Mouse (Mus musculus): ENCODE data around the gene Erc2. TPM values are rescaled to one million over a fixed set of nuclear protein-coding genes. Genes with fewer than 3 reads are reported as not detected.

The Erc2 gene
- polyA plus RNA-seq, 1 experiment from 2014 or later, result 13.7 TPM

DNA sequence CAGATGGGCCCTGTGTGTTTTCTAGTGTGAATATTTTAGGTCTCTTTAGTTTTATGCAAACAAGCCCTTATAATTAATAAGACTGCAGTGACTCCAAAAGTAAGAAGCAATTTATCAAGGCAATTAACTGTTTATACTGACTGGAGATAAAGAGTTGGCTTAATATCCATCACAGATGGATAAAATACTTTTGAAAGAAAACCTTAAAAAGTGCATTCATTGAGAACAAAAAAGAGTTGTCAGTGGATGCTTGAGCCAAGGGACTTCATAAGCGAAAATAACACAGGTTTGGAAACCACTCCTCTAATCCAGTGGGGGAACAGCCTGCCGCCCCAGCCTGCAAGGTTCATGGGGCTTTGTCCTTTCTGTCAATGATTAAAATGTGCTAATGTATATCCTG lies 891.9 kb downstream of the Erc2 start:
- Histone ChIP-seq H3K4me2 (peak overlapping the region; percentile 87), H3K9me3 (no peaks in the 10 kb centered on the region), H3K9ac (peak overlapping the region; percentile 100), H3K4me1 (peaks cover 49% of the 10 kb centered on the region), H3K27ac (peak overlapping the region; percentile 100), H3K27me3 (no peaks in the 10 kb centered on the region), H3K4me3 (peak overlapping the region; percentile 91), H3K36me3 (peaks cover 66% of the 10 kb centered on the region)
- 25% methylated on average over 2 of the region's 2 CpGs for WGBS
- ATAC-seq (ENCODE audit: insufficient number of reproducible peaks, insufficient read depth, low FRiP score, low TSS enrichment, low read depth), result no peak

DNA sequence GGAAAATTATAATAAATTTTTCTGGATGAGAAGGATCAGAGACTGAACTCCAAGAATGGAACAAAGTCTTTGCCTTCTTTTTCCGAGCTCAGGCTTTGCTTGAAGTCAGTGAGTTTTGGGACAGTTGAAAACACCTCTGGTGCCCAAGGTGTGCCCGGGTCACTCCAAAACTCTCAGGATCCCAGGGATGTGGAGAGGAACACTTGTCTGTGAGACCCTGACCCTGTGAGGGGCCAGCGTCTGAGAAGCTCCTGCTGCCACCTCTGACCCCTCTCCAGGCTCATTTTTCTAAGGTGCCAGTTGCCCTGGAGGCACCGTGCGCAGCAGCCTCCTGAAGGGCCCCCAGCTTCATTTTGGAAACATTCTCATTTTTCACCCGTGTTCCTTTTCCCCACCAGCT lies 893.1 kb downstream of the Erc2 start:
- Histone ChIP-seq H3K36me3 (peaks cover 73% of the 10 kb centered on the region), H3K4me2 (peak overlapping the region; percentile 87), H3K27ac (peak overlapping the region; percentile 100), H3K27me3 (no peaks in the 10 kb centered on the region), H3K4me1 (peaks cover 56% of the 10 kb centered on the region), H3K9ac (peak overlapping the region; percentile 100), H3K9me3 (no peaks in the 10 kb centered on the region), H3K4me3 (peak overlapping the region; percentile 91)
- ATAC-seq (ENCODE audit: insufficient number of reproducible peaks, insufficient read depth, low FRiP score, low TSS enrichment, low read depth), result no peak
- WGBS, result 32% methylated on average over 6 of the region's 6 CpGs

DNA sequence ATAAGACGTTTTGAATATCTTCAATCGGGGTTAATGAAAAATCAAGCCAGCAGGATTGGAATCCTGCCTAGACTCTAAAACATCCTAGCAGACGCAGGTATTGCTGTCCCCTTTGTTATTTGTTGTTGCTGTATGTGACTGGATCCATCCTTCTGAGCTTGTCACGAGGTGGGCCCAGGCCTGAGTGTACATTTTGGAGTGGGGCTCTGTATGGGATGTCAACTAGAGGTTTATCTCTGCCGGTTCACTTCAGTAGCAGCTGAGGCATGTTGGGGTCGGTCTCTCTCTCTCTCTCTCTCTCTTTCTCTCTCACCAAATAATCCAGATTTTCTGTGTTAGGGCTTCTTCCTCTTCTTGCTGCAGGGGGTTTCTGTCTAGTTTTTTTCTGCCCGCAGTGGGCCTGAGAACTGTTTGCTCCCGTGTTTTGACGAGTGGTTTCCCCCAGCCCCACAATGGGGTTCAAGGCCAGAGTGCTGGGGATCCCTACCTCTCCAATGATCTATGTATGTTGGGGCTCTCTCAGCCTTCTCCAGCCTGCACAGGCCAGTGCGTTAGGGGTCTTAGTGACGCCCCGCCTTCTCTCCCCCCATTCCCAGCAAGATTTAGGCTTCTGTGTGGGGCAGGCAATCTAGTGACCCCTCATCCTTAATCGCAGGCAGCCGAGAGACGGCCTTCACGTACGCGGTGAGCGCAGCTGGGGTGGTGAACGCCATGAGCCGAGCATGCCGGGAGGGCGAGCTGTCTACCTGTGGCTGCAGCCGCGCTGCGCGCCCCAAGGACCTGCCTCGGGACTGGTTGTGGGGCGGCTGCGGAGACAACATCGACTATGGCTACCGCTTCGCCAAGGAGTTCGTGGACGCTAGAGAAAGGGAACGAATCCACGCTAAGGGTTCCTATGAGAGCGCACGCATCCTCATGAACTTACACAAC lies 895.7 kb downstream of the Erc2 start:
- Histone ChIP-seq H3K4me2 (peak overlapping the region; percentile 87), H3K27ac (peak overlapping the region; percentile 100), H3K9me3 (no peaks in the 10 kb centered on the region), H3K4me3 (peak overlapping the region; percentile 91), H3K4me1 (peaks cover 76% of the 10 kb centered on the region), H3K36me3 (peaks cover 88% of the 10 kb centered on the region), H3K9ac (peak overlapping the region; percentile 100), H3K27me3 (no peaks in the 10 kb centered on the region)
- no peak for ATAC-seq (ENCODE audit: insufficient number of reproducible peaks, insufficient read depth, low FRiP score, low TSS enrichment, low read depth)
- WGBS, result 56% methylated on average over 39 of the region's 39 CpGs

DNA sequence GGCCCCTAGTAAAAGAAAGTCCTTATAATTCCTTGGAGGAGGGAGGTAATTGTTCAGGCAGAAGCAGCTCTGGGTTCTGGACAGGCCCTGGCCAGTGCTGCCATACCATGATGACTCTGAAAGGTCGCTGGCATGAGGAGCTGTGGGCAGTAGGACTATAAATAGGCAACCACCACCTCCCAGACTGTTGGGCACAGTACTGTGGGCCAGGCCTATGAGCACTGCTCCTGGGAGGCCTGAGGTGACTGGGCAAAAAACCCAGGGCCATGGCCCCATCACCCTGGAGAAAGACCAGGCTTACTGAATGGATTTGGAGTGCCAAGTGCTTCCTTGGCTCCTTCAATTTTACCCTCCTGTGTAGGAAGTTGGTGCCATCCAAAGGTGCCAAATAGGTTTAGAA lies 898.9 kb downstream of the Erc2 start:
- no peak for ATAC-seq (ENCODE audit: insufficient number of reproducible peaks, insufficient read depth, low FRiP score, low TSS enrichment, low read depth)
- 78% methylated on average over 1 of the region's 1 CpGs for WGBS
- H3K27ac ChIP-seq, result peak overlapping the region; percentile 66; the same call in 1 of the 2 replicates
- 0 out of 2 replicates have a peak overlapping the region, but pooled peaks have one; percentile 5 for H3K4me2 ChIP-seq
- peaks cover 85% of the 10 kb centered on the region for H3K36me3 ChIP-seq
- peaks cover 69% of the 10 kb centered on the region for H3K4me1 ChIP-seq
- no peak overlapping the region for H3K9ac ChIP-seq
- no peaks in the 10 kb centered on the region for H3K27me3 ChIP-seq
- H3K4me3 ChIP-seq, result no peak overlapping the region
- no peaks in the 10 kb centered on the region for H3K9me3 ChIP-seq

DNA sequence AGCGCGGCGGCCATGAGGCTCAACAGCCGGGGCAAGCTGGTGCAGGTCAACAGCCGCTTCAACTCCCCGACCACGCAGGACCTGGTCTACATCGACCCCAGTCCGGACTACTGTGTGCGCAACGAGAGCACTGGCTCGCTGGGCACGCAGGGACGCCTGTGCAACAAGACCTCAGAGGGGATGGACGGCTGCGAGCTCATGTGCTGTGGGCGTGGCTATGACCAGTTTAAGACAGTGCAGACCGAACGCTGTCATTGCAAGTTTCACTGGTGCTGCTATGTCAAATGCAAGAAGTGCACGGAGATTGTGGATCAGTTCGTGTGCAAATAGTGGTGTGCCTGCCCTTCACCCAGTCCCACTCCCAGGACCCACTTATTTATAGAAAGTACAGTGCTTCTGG lies 900.4 kb downstream of the Erc2 start:
- no peak overlapping the region for H3K9ac ChIP-seq
- H3K36me3 ChIP-seq, result peaks cover 74% of the 10 kb centered on the region
- H3K4me3 ChIP-seq, result no peak overlapping the region
- H3K27ac ChIP-seq, result peak overlapping the region; percentile 78
- peaks cover 60% of the 10 kb centered on the region for H3K4me1 ChIP-seq
- no peaks in the 10 kb centered on the region for H3K27me3 ChIP-seq
- WGBS, result 75% methylated on average over 21 of the region's 21 CpGs
- H3K9me3 ChIP-seq, result no peaks in the 10 kb centered on the region
- ATAC-seq (ENCODE audit: insufficient number of reproducible peaks, insufficient read depth, low FRiP score, low TSS enrichment, low read depth), result 0 out of 2 replicates have a peak, but pooled peaks have one; percentile 43
- H3K4me2 ChIP-seq, result peak overlapping the region; percentile 16

DNA sequence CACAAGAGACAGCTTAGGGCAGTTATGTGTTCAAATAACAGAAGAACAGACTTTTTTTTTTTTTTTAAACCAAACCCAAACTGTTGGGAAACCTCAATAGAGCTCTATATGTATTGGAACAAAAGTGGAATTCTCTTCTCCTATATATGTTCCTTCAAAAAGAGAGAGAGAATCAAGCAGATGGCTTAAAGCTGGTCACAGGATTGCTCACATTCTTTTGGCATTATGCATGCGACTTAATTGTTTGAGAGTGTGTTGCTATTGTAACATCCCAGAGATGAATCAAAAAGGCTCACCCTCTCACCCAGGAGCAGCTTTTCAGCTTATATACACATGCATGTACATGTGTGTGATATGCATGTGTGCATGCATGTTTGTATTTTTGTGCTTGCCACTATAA lies 903.3 kb downstream of the Erc2 start:
- ATAC-seq (ENCODE audit: insufficient number of reproducible peaks, insufficient read depth, low FRiP score, low TSS enrichment, low read depth), result no peak
- Histone ChIP-seq H3K4me2 (no peak overlapping the region), H3K9ac (no peak overlapping the region), H3K36me3 (peaks cover 59% of the 10 kb centered on the region), H3K27ac (peak overlapping the region; percentile 62), H3K27me3 (no peaks in the 10 kb centered on the region), H3K4me3 (no peak overlapping the region), H3K4me1 (peaks cover 48% of the 10 kb centered on the region), H3K9me3 (no peaks in the 10 kb centered on the region)
- 35% methylated on average over 1 of the region's 1 CpGs for WGBS

Other genes with a start within 250 kb of the Erc2 start
- 17.1 and 20.5 TPM in 2 replicates for gene Fam208a, start 193.6 kb upstream of the Erc2 start, polyA plus RNA-seq (2015; fragmentation: Nextera tagmentation; extraction: Ambion mirVana)
- gene Ccdc66, start 114.0 kb upstream of the Erc2 start, polyA plus RNA-seq (2015; fragmentation: Nextera tagmentation; extraction: Ambion mirVana), result 15.4 and 18.5 TPM in 2 replicates

Measured in embryonic facial prominence, embryonic 13.5 days (tissue).